Mouse (Mus musculus) right cerebral cortex, adult 18-20 months (tissue): ENCODE measurements at regions not wholly inside any gene's neighbourhood (a gene's known extent, or its start where the extent isn't known, plus 50 kb on each side); places are given as distances from the start of the nearest gene placed in this dataset.
"Not testable (repeated sequence)": the region's sequence is repeated elsewhere in the genome, so short reads cannot be mapped to it uniquely, and the experiment has no call there.

Experiments
- DNase-seq: peaks from one replicate; pipeline ENCODE4 v3.0.0; 2022; ENCODE audit warnings: mixed read lengths

GRCm38 (mm10) chr1:109811191-109811590, 171.0 kb upstream of the Cdh7 start:
- not testable (repeated sequence) for DNase-seq

GRCm38 (mm10) chr1:109850591-109850990, 131.6 kb upstream of the Cdh7 start:
- DNase-seq: no peak

GRCm38 (mm10) chr1:109898652-109899051, 83.6 kb upstream of the Cdh7 start:
- DNase-seq: no peak

- DNase-seq: peak; percentile 5
Measured at GRCm38 (mm10) chr1:109929483-109930255, 52.6 kb upstream of the Cdh7 start.
